Mouse (Mus musculus): ENCODE results near the gene Gm8660.
"Not testable (repeated sequence)": the region's sequence is repeated elsewhere in the genome, so short reads cannot be mapped to it uniquely, and the experiment has no call there.

Gene Gm8660

DNA sequence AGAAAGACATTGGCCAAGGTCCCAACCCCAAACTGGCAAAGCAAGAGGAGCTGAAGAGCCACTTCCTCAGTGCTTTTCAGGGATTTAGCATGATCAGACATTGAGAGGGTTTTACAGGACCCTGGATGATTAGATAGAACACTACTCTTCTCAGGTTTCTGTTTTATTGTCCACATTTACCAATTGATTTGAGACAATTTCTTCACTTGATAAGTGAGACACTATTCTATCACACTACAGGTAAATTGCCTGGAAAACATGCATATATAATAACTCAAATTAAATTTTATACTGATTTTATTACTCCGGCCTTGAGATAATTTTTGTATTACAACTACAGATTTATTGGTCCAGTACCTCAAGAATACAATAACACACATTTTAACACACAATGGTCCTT lies at the start of gene Gm8660:
Gene Gm8660, minus strand, starts transcription at position 101 of the 400 bp plus-strand sequence.
- not testable (repeated sequence) for DNase-seq

DNA sequence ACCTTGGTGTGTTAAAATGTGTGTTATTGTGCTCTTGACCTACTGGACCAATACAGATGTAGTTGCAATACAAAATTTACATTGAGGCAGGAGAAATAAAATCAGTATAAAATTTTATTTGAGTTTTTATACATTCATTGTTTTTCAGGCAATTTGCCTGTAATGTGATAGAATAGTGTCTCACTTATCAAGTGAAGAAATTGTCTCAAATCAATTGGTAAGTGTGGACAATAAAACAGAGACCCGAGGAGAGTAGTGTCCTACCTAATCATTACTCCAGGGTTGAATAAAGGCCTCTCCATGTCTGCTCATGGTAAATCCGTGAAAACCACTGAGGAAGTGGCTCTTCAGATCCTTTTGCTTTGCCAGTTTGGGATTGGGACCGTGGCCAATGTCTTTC lies 42.4 kb upstream of the Gm8660 start, which contains the start of gene Vmn1r148:
Gene Vmn1r148, plus strand, starts transcription at position 301 of the 400 bp plus-strand sequence.
- DNase-seq, result not testable (repeated sequence)

DNA sequence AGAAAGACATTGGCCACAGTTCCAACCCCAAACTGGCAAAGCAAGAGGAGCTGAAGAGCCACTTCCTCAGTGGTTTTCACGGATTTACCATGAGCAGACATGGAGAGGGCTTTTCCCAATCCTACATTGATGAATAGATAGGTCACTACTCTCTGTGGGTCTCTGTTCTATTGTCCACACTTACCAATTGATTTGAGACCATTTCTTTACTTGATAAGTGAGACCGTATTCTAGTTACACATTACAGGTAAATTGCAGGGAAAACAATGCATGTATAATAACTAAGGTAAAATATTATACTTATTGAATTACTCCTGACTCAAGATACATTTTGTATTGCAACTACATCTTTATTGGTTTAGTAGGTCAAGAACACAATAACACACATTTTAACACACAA lies 41.2 kb downstream of the Gm8660 start, which contains the start of gene Gm4187:
Gene Gm4187, minus strand, starts transcription at position 101 of the 400 bp plus-strand sequence.
- DNase-seq, result not testable (repeated sequence)

Data from lung, postnatal 10 days (tissue).